16 mouse cellular contexts compared by ENCODE assay signal in the genomic region with DNA sequence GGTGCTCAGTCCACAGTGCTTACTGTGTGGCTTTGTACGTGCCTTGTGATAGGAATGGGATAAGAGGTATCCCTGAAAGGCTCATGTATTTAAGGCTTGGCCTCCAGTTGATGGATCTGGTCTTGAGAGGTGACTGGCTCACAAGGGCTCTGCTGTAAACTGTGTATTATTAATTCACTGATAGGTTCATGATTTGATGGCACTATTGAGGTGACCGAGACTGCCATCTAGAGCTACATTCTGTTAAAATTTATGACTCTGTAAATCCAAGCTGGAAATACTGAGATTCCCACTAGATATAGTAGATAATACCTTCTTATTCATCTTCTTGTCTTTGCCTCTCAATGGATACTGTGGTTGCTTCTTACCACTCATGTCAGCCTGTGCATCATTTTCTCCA.
"Had no signal": no experiment of that assay in that cellular context is flagged by ENCODE, and none has a peak within 500 bp of the region (broad histone marks: within the 10 kb centered on the region; RNA-seq: fewer than 3 reads in every experiment).

No protein-coding gene starts in this region.

- H3K4me3 ChIP-seq: liver, embryonic 13.5 days; midbrain, embryonic 12.5 days; midbrain, embryonic 15.5 days; myocyte; neural tube, embryonic 13.5 days; stomach, embryonic 15.5 days had no signal

- DNase-seq: kidney, adult 2 months; kidney, postnatal 25 days; liver, embryonic 13.5 days; lung, adult 2 months; lung, postnatal 14 days; lung, postnatal 4 days; retina, postnatal 1 day; right cerebral cortex, postnatal 25 days; spleen, adult 18-20 months; thymus, postnatal 25 days had no signal

- ATAC-seq: midbrain, embryonic 15.5 days had no signal

- H3K27ac ChIP-seq: kidney, postnatal 0 days; liver, embryonic 13.5 days; midbrain, embryonic 12.5 days; midbrain, embryonic 15.5 days; neural tube, embryonic 13.5 days; stomach, embryonic 15.5 days had no signal

- H3K4me1 ChIP-seq: liver, embryonic 13.5 days; midbrain, embryonic 15.5 days; stomach, embryonic 15.5 days had no signal

- H3K4me2 ChIP-seq: liver, embryonic 13.5 days; midbrain, embryonic 12.5 days; midbrain, embryonic 15.5 days; neural tube, embryonic 13.5 days; stomach, embryonic 15.5 days had no signal

- H3K27me3 ChIP-seq: liver, embryonic 13.5 days; midbrain, embryonic 15.5 days; neural tube, embryonic 13.5 days; stomach, embryonic 15.5 days had no signal

- H3K9me3 ChIP-seq: liver, embryonic 13.5 days; midbrain, embryonic 12.5 days; midbrain, embryonic 15.5 days; neural tube, embryonic 13.5 days; stomach, embryonic 15.5 days had no signal

- H3K36me3 ChIP-seq: liver, embryonic 13.5 days; midbrain, embryonic 12.5 days; midbrain, embryonic 15.5 days; neural tube, embryonic 13.5 days; stomach, embryonic 15.5 days had no signal

- H3K9ac ChIP-seq: liver, embryonic 13.5 days; midbrain, embryonic 12.5 days; midbrain, embryonic 15.5 days; neural tube, embryonic 13.5 days; stomach, embryonic 15.5 days had no signal
